Mouse (Mus musculus): Measurements from ENCODE around the gene Chek2.

Chek2 gene

DNA sequence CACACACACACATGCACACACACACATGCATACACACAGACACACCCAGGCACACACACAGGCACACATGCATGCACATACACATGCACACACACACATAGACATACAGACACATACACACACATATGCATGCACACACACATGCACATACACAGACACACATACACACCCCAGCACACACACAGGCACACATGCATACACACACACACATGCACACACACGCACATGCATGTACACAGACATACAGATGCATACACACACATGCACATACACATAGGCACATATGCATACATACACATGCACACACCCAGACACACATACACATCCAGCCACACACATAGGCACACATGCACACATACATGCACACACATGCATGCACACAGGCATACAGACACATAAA, 66.9 kb downstream of the Chek2 start:
- no peak for DNase-seq

- DNase-seq = no peak
These were observed 69.1 kb downstream of the Chek2 start for GRCm38 (mm10) chr5:110908879-110909278.

DNA sequence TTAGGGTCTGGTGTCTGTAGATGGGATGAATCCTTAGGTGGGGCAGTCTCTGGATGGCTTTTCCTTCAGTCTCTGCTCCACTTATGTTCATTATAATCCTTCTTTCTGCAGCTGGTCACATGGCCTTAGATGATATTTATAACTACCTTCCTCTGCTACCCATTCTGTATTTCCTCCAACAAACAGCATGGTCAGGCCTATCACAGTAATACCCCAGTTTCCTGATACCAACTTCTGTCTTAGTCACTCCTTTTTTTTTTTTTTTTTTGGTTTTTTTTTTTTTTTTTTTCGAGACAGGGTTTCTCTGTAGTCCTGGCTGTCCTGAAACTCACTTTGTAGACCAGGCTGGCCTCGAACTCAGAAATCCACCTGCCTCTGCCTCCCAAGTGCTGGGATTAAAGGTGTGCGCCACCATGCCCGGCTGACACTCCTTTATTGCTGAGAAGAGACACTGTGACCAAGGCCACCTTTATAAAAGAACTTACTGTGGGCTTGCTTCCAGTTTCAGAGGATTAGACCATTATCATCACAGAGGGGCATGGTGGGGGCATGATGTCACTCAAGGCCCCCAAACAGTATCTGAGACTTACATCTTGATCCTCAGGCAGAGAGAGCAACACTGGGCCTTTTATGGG, 70.3 kb downstream of the Chek2 start:
- DNase-seq = no peak

DNA sequence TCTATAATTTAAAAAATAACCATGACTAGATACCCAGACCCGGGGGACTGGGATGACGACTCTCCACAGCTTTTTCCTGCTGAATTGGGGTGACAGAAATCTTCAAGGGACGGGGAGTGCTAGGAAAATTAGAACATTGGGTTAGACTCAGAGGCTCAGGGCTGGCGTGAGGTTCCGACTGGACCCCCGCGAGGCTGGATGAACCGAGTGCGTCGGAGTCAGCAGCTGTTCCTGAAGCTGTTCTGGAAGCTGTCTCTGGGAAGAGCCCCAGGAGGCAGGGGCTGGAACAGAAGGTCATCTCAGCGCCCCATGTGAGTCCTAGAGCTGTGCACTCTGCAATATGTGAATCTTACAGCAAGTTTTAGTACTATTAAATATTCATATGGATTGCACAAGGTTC, 75.1 kb downstream of the Chek2 start:
- DNase-seq = no peak

- DNase-seq = no peak
These were observed 76.5 kb downstream of the Chek2 start for GRCm38 (mm10) chr5:110916241-110916640.

DNA sequence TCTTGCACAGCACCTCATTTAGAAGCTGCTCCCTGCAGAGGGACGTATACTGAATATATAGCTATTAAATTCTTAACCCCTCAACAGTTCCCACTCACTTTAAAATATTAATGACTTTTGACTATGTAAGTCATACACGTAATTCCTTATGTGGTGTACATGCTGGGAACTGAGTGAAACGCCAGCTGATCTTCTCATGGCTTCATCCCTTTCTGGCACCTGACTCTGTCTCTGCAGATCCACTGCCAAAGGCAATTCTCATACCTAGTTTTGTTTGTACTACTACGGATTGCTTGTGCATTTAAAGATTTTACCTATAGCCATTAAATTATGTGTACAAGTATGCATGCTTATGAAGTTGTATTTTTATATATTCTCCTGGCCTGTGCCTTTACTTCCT, 79.8 kb downstream of the Chek2 start:
- no peak for DNase-seq

DNA sequence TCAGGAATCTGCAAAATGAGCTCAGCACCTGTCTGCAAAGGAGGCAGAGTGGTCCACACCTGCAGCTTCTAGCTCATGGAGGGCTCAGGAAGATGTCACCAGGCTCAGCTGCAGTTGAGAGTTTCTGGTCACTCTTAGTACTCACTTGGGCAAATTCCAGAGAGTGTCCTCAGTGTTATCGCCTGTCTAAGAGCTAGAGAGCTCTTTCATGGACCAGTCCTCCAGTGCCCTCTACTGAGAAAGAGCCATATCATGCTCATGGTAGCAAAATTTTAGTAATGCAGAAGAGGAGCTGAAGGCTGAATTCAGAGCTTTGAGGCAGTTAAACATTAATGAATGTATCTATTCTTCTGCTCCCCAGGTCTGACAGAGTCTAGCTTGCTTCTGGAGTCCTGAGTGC, 83.6 kb downstream of the Chek2 start:
- DNase-seq = no peak

Data from right cerebral cortex, postnatal 25 days (tissue).